Mouse (Mus musculus) midbrain, embryonic 12.5 days (tissue): ENCODE measurements around the gene Kalrn. TPM values are rescaled to one million over a fixed set of nuclear protein-coding genes. Genes with fewer than 3 reads are reported as not detected.
A peak's percentile ranks its signal among the peaks of the same experiment; 100 is the strongest.

ENCODE experiments used
- ATAC-seq: fragments of 200-750 bp; cut with Nextera tagmentation; 2 replicates; pipeline ENCODE4 v1.8.0; 2017; ENCODE audit warnings: low read depth, moderate TSS enrichment, moderate library complexity; ENCODE audit not compliant: low FRiP score
- H3K27ac ChIP-seq: fragments of 300-500 bp; sonication (generic); replicated peaks from 2 replicates; pipeline ENCODE4 v1.5.1; 2016; ENCODE audit warnings: mild to moderate bottlenecking
- H3K27me3 ChIP-seq: fragments of 300-500 bp; sonication (generic); 2 replicates; pipeline ENCODE4 v1.6.1; 2016; ENCODE audit warnings: mild to moderate bottlenecking
- H3K36me3 ChIP-seq: fragments of 300-500 bp; sonication (generic); 2 replicates; pipeline ENCODE4 v1.6.1; 2016
- H3K4me1 ChIP-seq: fragments of 300-500 bp; sonication (generic); 2 replicates; pipeline ENCODE4 v1.6.1; 2016
- H3K4me2 ChIP-seq: fragments of 300-500 bp; sonication (generic); replicated peaks from 2 replicates; pipeline ENCODE4 v1.6.1; 2016; ENCODE audit warnings: mild to moderate bottlenecking, moderate library complexity
- H3K4me3 ChIP-seq: fragments of 300-500 bp; sonication (generic); 2 replicates; pipeline ENCODE4 v1.5.1; 2016; ENCODE audit warnings: mild to moderate bottlenecking
- H3K9ac ChIP-seq: fragments of 300-500 bp; sonication (generic); replicated peaks from 2 replicates; pipeline ENCODE4 v1.6.1; 2016; ENCODE audit warnings: mild to moderate bottlenecking, moderate library complexity
- H3K9me3 ChIP-seq: fragments of 300-500 bp; sonication (generic); 2 replicates; pipeline ENCODE4 v1.6.1; 2016; ENCODE audit warnings: mild to moderate bottlenecking
- WGBS: fragments of 180-500 bp; shearing (Covaris S2); methylation state at CpG from one replicate; pipeline ENCODE4 v1.1.7; 2016; 5-methylcytosine and 5-hydroxymethylcytosine counted together
- polyA plus RNA-seq: library from polyadenylated mRNA; unstranded; fragments of >200 nt; fragmentation: Nextera tagmentation; extraction: Ambion mirVana; gene quantifications from 2 replicates; pipeline ENCODE4 v1.2.1, GENCODE M21; 2016

Kalrn gene
- polyA plus RNA-seq, 1 experiment from 2014 or later: 28.9 TPM

DNA sequence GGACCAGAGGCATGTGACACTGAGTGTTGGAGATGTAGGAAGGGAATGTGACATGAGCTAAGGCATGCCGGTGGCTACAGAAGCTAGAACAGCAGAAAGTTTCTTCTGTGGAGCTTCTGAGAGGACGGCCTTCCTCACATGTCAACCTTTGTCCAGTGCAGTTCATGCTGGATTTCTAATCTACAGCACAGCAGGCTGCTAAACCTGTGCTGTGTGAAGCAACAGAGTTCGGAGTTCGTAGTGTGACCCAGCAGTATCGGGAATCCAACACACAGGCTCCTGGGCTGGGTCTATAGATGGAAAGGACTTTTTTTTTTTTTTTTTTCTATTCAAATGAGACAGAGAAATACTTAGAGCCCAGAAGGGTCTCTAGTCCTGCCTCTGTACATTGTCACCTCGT lies 468.9 kb downstream of the Kalrn start:
- Histone ChIP-seq H3K36me3 (no peaks in the 10 kb centered on the region), H3K4me2 (no peak overlapping the region), H3K27ac (no peak overlapping the region), H3K9me3 (no peaks in the 10 kb centered on the region), H3K27me3 (no peaks in the 10 kb centered on the region), H3K4me1 (no peaks in the 10 kb centered on the region; the same call in 1 of the 2 replicates), H3K9ac (no peak overlapping the region), H3K4me3 (no peak overlapping the region)
- 91% methylated on average over 6 of the region's 6 CpGs for WGBS
- ATAC-seq: no peak

- no peak for ATAC-seq
- Histone ChIP-seq H3K4me2 (no peak overlapping the region), H3K27ac (no peak overlapping the region), H3K4me1 (no peaks in the 10 kb centered on the region; the same call in 1 of the 2 replicates), H3K27me3 (no peaks in the 10 kb centered on the region), H3K4me3 (no peak overlapping the region), H3K36me3 (no peaks in the 10 kb centered on the region), H3K9ac (no peak overlapping the region), H3K9me3 (no peaks in the 10 kb centered on the region)
- 81% methylated on average over 5 of the region's 5 CpGs for WGBS
Measured at GRCm38 (mm10) chr16:34102742-34103141, 470.6 kb downstream of the Kalrn start.

GRCm38 (mm10) chr16:34099795-34100194 lies 473.5 kb downstream of the Kalrn start:
- Histone ChIP-seq H3K27ac (no peak overlapping the region), H3K4me1 (peaks cover 18% of the 10 kb centered on the region), H3K9me3 (no peaks in the 10 kb centered on the region), H3K4me3 (no peak overlapping the region), H3K4me2 (no peak overlapping the region), H3K9ac (no peak overlapping the region), H3K27me3 (peaks cover 14% of the 10 kb centered on the region), H3K36me3 (no peaks in the 10 kb centered on the region)
- no peak for ATAC-seq
- WGBS: 76% methylated on average over 3 of the region's 3 CpGs

DNA sequence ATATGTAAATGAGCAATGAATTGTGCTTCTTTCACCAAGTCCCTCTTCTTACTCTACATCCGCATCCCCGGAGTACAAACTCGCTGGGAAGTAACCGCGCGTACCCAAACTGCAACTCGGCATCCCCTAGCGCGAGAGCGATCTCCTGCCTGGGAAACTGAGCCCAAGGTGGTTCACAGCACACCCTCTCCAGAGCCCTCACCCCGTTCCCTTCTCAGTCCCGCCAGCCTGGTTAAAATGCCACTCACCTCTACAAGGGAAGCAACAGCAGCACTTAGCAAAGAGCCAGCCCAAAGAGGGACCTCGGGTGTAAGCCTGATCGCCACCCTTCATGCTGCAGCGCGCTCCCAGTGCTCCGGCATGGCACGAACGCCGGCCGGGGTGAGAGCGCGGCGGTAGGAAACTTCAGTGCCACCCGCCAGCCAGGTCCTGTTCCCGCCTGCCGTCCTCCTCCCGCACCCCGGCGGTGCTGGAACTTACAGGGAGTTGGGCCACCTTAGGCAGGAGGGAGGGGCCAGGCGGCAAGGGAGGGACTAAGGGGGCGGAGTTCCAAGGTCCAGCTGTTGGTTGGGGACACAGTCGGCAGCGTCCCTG lies 477.7 kb downstream of the Kalrn start:
- Histone ChIP-seq H3K36me3 (no peaks in the 10 kb centered on the region), H3K9ac (peak overlapping the region; percentile 52), H3K27ac (0 out of 2 replicates have a peak overlapping the region, but pooled peaks have one; percentile 27), H3K4me2 (peak overlapping the region; percentile 69), H3K4me3 (peak overlapping the region; percentile 47), H3K27me3 (peaks cover 21% of the 10 kb centered on the region), H3K9me3 (no peaks in the 10 kb centered on the region), H3K4me1 (peaks cover 33% of the 10 kb centered on the region)
- peak; percentile 52 for ATAC-seq
- WGBS: under 1% methylated on average over 34 of the region's 34 CpGs

- H3K27ac ChIP-seq: no peak overlapping the region
- no peaks in the 10 kb centered on the region for H3K9me3 ChIP-seq
- H3K27me3 ChIP-seq: peaks cover 21% of the 10 kb centered on the region
- H3K4me2 ChIP-seq: peak overlapping the region; percentile 69
- no peaks in the 10 kb centered on the region for H3K36me3 ChIP-seq
- H3K4me3 ChIP-seq: peak overlapping the region; percentile 47
- ATAC-seq: peak; percentile 23; the same call in 1 of the 2 replicates
- WGBS: 0% methylated on average over 3 of the region's 3 CpGs
- H3K4me1 ChIP-seq: peaks cover 37% of the 10 kb centered on the region
- H3K9ac ChIP-seq: peak overlapping the region; percentile 53
Measured at GRCm38 (mm10) chr16:34095093-34095465, 478.3 kb downstream of the Kalrn start.

DNA sequence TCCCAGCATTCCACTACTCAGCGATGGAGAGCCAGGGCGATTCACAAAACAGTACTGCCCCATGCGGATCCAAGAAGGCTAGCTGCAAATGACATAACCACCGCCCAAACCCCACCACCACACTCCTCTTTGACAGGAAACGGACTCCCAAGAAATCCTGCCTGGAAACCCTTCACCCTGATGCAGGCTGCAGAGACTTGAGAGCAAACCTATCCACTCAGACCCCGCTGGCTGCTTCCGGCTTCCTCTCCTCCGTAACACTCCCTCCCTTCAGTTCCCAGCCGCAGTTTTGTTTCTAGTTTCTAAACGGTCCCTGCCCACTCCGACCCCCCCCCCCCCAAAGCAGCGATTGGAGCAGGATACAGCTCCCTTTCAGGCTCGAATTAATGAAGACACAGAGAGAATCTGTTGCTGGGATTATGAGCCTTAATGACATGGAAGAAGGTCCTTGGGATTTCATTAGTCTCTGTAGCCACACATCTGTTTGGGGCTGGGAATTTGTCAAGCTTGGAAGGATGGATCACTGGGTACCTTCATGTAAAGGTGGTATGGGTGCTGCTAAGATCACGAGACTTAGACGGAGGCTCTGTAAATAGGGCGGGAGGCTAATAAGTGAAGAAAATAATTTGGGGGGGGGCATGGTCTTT lies 478.8 kb downstream of the Kalrn start:
- WGBS: under 1% methylated on average over 16 of the region's 16 CpGs
- peak; percentile 76 for ATAC-seq
- H3K9me3 ChIP-seq: no peaks in the 10 kb centered on the region
- peak overlapping the region; percentile 61 for H3K27ac ChIP-seq
- peak overlapping the region; percentile 47 for H3K4me3 ChIP-seq
- no peaks in the 10 kb centered on the region for H3K36me3 ChIP-seq
- peak overlapping the region; percentile 53 for H3K9ac ChIP-seq
- peaks cover 42% of the 10 kb centered on the region for H3K4me1 ChIP-seq
- peaks cover 21% of the 10 kb centered on the region for H3K27me3 ChIP-seq
- peak overlapping the region; percentile 69 for H3K4me2 ChIP-seq

- WGBS: 1% methylated on average over 14 of the region's 14 CpGs
- peak overlapping the region; percentile 69 for H3K4me2 ChIP-seq
- peaks cover 42% of the 10 kb centered on the region for H3K4me1 ChIP-seq
- H3K27me3 ChIP-seq: peaks cover 21% of the 10 kb centered on the region
- peak overlapping the region; percentile 53 for H3K9ac ChIP-seq
- H3K4me3 ChIP-seq: peak overlapping the region; percentile 47
- no peaks in the 10 kb centered on the region for H3K9me3 ChIP-seq
- H3K36me3 ChIP-seq: no peaks in the 10 kb centered on the region
- peak overlapping the region; percentile 61 for H3K27ac ChIP-seq
- no peak for ATAC-seq
Measured at GRCm38 (mm10) chr16:34093734-34094445, 479.4 kb downstream of the Kalrn start.

DNA sequence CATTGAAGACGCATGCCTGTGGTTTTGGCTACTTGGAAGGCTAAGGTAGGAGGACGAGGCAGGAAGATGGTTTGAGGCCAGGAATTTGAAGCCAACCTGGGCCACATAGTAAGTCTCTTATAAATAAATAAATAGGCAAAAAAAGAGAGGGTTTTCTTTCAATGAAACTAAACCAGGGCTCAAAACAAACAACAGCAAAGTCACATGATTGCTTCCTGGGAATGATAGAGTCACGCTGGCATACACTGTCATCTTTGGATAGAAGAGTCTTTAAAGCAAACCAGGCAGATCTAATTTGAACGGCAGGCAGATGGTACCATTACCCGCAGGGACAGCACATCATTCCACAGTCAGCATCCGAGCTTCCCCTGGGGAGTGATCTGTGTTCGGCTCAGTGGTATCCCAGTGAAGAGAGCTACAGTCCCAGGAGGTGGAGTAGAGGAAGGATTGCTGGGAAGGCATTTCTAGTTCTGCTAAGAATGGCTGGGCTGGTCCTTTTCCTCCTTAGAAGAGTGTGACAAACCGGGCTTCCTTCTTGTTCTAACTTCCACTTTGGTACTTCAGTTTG lies 483.7 kb downstream of the Kalrn start:
- Histone ChIP-seq H3K4me3 (no peak overlapping the region), H3K27ac (no peak overlapping the region), H3K27me3 (peaks cover 7% of the 10 kb centered on the region), H3K36me3 (no peaks in the 10 kb centered on the region), H3K4me1 (peaks cover 35% of the 10 kb centered on the region), H3K9ac (no peak overlapping the region), H3K9me3 (no peaks in the 10 kb centered on the region), H3K4me2 (no peak overlapping the region)
- ATAC-seq: no peak
- 46% methylated on average over 8 of the region's 8 CpGs for WGBS

- no peaks in the 10 kb centered on the region for H3K36me3 ChIP-seq
- H3K4me1 ChIP-seq: peaks cover 29% of the 10 kb centered on the region
- H3K27ac ChIP-seq: no peak overlapping the region
- WGBS: 92% methylated on average over 3 of the region's 3 CpGs
- H3K4me3 ChIP-seq: no peak overlapping the region
- no peak overlapping the region for H3K4me2 ChIP-seq
- H3K9me3 ChIP-seq: no peaks in the 10 kb centered on the region
- no peak overlapping the region for H3K9ac ChIP-seq
- no peak for ATAC-seq
- H3K27me3 ChIP-seq: peaks cover 7% of the 10 kb centered on the region
Measured at GRCm38 (mm10) chr16:34089022-34089421, 484.3 kb downstream of the Kalrn start.

- ATAC-seq: no peak
- Histone ChIP-seq H3K9ac (no peak overlapping the region), H3K4me1 (peaks cover 22% of the 10 kb centered on the region), H3K36me3 (no peaks in the 10 kb centered on the region), H3K4me3 (no peak overlapping the region), H3K4me2 (no peak overlapping the region), H3K27me3 (peaks cover 4% of the 10 kb centered on the region; the same call in 1 of the 2 replicates), H3K9me3 (no peaks in the 10 kb centered on the region), H3K27ac (no peak overlapping the region)
- WGBS: 53% methylated on average over 4 of the region's 4 CpGs
Measured at GRCm38 (mm10) chr16:34088331-34088730, 485.0 kb downstream of the Kalrn start.

- no peaks in the 10 kb centered on the region for H3K9me3 ChIP-seq
- no peak overlapping the region for H3K9ac ChIP-seq
- WGBS: 86% methylated on average over 10 of the region's 10 CpGs
- no peak overlapping the region for H3K4me2 ChIP-seq
- H3K4me3 ChIP-seq: no peak overlapping the region
- H3K27me3 ChIP-seq: no peaks in the 10 kb centered on the region
- no peak overlapping the region for H3K27ac ChIP-seq
- no peak for ATAC-seq
- peaks cover 28% of the 10 kb centered on the region for H3K4me1 ChIP-seq
- no peaks in the 10 kb centered on the region for H3K36me3 ChIP-seq
Measured at GRCm38 (mm10) chr16:34084135-34084920, 489.0 kb downstream of the Kalrn start.
